ENCODE assay signal across 40 mouse cellular contexts in the genomic region with DNA sequence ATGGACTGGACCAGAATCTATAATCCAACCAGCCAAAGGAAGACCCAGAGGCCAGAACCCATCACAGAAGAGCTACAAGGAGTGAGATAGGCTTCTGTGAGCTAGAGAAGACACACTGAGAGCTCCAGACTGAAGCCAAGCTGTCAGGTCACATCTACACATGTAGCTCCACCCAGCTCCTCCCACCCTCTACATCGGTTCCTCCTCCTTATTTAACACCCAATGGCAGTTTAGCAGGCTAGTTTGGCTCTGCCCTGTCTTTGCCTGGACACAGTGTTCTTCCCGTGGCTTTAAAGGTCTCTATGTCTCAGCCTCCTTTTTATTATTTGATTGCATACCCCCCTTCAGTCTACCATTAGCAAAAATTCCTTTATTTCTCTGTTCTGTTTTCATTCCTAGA. TPM values are rescaled to one million over a fixed set of nuclear protein-coding genes. Genes with fewer than 3 reads are reported as not detected.
DNase-seq lines count a peak whose midpoint lies in the region; ATAC-seq lines count a peak whose summit lies in the region.
"Had no signal": no experiment of that assay in that cellular context is flagged by ENCODE, and none has a peak within 500 bp of the region (broad histone marks: within the 10 kb centered on the region; RNA-seq: fewer than 3 reads in every experiment).

No protein-coding gene starts in this region.

- H3K27ac ChIP-seq in midbrain, embryonic 16.5 days (ENCODE audit: low read length), result no peak overlapping the region
- H3K27ac ChIP-seq: embryonic facial prominence, embryonic 10.5 days; embryonic facial prominence, embryonic 15.5 days; forebrain, embryonic 15.5 days; gastrocnemius, adult 2 months; hindbrain, embryonic 10.5 days; hindbrain, embryonic 15.5 days; lung, embryonic 15.5 days; midbrain, embryonic 12.5 days; neural tube, embryonic 15.5 days; stomach, embryonic 15.5 days had no signal

- no peaks in the 10 kb centered on the region for H3K27me3 ChIP-seq in midbrain, embryonic 16.5 days (ENCODE audit: control insufficient read depth, insufficient read depth, low read depth, low read length)
- H3K27me3 ChIP-seq: embryonic facial prominence, embryonic 15.5 days; forebrain, embryonic 15.5 days; hindbrain, embryonic 15.5 days; lung, embryonic 15.5 days; midbrain, embryonic 12.5 days; neural tube, embryonic 15.5 days; stomach, embryonic 15.5 days had no signal

- ATAC-seq in granulocyte monocyte progenitor cell, adult 5-6 weeks (replicated peaks; ENCODE audit: poor library complexity, severe bottlenecking), result peak; percentile 58
- 0 out of 2 replicates have a peak, but pooled peaks have one; percentile 27 for ATAC-seq in monocyte, adult 5-6 weeks (replicated peaks; ENCODE audit: insufficient number of reproducible peaks, low FRiP score, low TSS enrichment, poor library complexity, severe bottlenecking)
- ATAC-seq in midbrain, embryonic 16.5 days, result no peak
- ATAC-seq: forebrain, embryonic 15.5 days; inflammation-experienced regulatory T-cells, adult 6 months had no signal

- 27% methylated on average over 2 of the region's 2 CpGs for WGBS in midbrain, embryonic 16.5 days

- H3K9me3 ChIP-seq in midbrain, embryonic 16.5 days (replicated peaks; ENCODE audit: control insufficient read depth, low read length, poor library complexity, severe bottlenecking), result no peaks in the 10 kb centered on the region
- H3K9me3 ChIP-seq: embryonic facial prominence, embryonic 10.5 days; embryonic facial prominence, embryonic 15.5 days; forebrain, embryonic 15.5 days; G1E; hindbrain, embryonic 10.5 days; hindbrain, embryonic 15.5 days; lung, embryonic 15.5 days; midbrain, embryonic 12.5 days; neural tube, embryonic 15.5 days; stomach, embryonic 15.5 days had no signal

- no peak overlapping the region for H3K4me3 ChIP-seq in midbrain, embryonic 16.5 days (ENCODE audit: low read depth, low read length)
- H3K4me3 ChIP-seq: embryonic facial prominence, embryonic 10.5 days; embryonic facial prominence, embryonic 15.5 days; forebrain, embryonic 15.5 days; gastrocnemius, adult 2 months; hindbrain, embryonic 10.5 days; hindbrain, embryonic 15.5 days; lung, embryonic 15.5 days; midbrain, embryonic 12.5 days; neural tube, embryonic 15.5 days; stomach, embryonic 15.5 days had no signal

- no peaks in the 10 kb centered on the region for H3K4me1 ChIP-seq in midbrain, embryonic 16.5 days (ENCODE audit: control insufficient read depth, insufficient read depth, low read length)
- H3K4me1 ChIP-seq: embryonic facial prominence, embryonic 15.5 days; forebrain, embryonic 15.5 days; hindbrain, embryonic 10.5 days; hindbrain, embryonic 15.5 days; midbrain, embryonic 12.5 days; neural tube, embryonic 15.5 days had no signal

- H3K4me2 ChIP-seq in midbrain, embryonic 16.5 days (ENCODE audit: low read length), result no peak overlapping the region
- H3K4me2 ChIP-seq: embryonic facial prominence, embryonic 15.5 days; forebrain, embryonic 15.5 days; hindbrain, embryonic 15.5 days; liver, embryonic 11.5 days; lung, embryonic 15.5 days; midbrain, embryonic 12.5 days; neural tube, embryonic 15.5 days; stomach, embryonic 15.5 days had no signal

- DNase-seq in A20 (ENCODE audit: low read depth, low spot score) (peak; percentile 39), MEL-GATA-1-ER (ENCODE audit: extremely low read depth, low read depth) (peak; percentile 22)
- no peak for DNase-seq in yolk sac, embryonic 10.5 days (ENCODE audit: low spot score)
- no peak for DNase-seq in ovary, postnatal 14 days (ENCODE audit: low spot score)
- DNase-seq: adrenal gland, adult 2 months; adrenal gland, postnatal 36 days; cerebellum, adult 2 months; cerebellum, postnatal 25 days; gastrocnemius, adult 2 months; heart, postnatal 14 days; kidney, adult 11 months; kidney, postnatal 14 days; layer of hippocampus, adult 9-11 months; lung, postnatal 4 days; right cerebral cortex, postnatal 25 days; thymus, postnatal 25 days had no signal

- H3K36me3 ChIP-seq in midbrain, embryonic 16.5 days (ENCODE audit: control insufficient read depth, insufficient read depth, low read length), result no peaks in the 10 kb centered on the region
- H3K36me3 ChIP-seq: embryonic facial prominence, embryonic 10.5 days; embryonic facial prominence, embryonic 15.5 days; forebrain, embryonic 15.5 days; G1E; hindbrain, embryonic 10.5 days; hindbrain, embryonic 15.5 days; lung, embryonic 15.5 days; midbrain, embryonic 12.5 days; neural tube, embryonic 15.5 days; stomach, embryonic 15.5 days had no signal

- H3K9ac ChIP-seq in midbrain, embryonic 16.5 days (ENCODE audit: low read depth, low read length), result no peak overlapping the region
- H3K9ac ChIP-seq: embryonic facial prominence, embryonic 15.5 days; forebrain, embryonic 15.5 days; hindbrain, embryonic 15.5 days; lung, embryonic 15.5 days; midbrain, embryonic 12.5 days; neural tube, embryonic 15.5 days; stomach, embryonic 15.5 days had no signal

RNA-seq across cellular contexts. Expression of a gene that starts 16.2 kb away (rescaled TPM):
- total RNA-seq in granulocyte monocyte progenitor cell, adult 5-6 weeks (2014; fragmentation: Nextera tagmentation), result not detected in 2 replicates
- total RNA-seq in granulocyte monocyte progenitor cell, adult 5-6 weeks (2017), result not detected in 2 replicates
- total RNA-seq in monocyte, adult 5-6 weeks (2017), result not detected in 3 replicates
- not detected in 2 replicates for polyA plus RNA-seq in midbrain, embryonic 16.5 days (2015; fragmentation: Nextera tagmentation; extraction: Ambion mirVana)
- total RNA-seq: adrenal gland, adult 2 months; adrenal gland, postnatal 36 days; gastrocnemius, adult 2 months; gastrocnemius, postnatal 4 days; heart, postnatal 14 days; left cerebral cortex, postnatal 10 days had no signal
- polyA plus RNA-seq: adrenal gland, adult 2 months; brain, embryonic 14.5 days; C2C12; cerebellum, adult 2 months; embryonic facial prominence, embryonic 10.5 days; embryonic facial prominence, embryonic 15.5 days; forebrain, embryonic 15.5 days; frontal cortex, adult 2 months; G1E; heart, embryonic 14.5 days; hindbrain, embryonic 10.5 days; hindbrain, embryonic 15.5 days; inflammation-experienced regulatory T-cells, adult 6 months; kidney, embryonic 14.5 days; limb, embryonic 11.5 days; liver, embryonic 11.5 days; liver, embryonic 16.5 days; lung, embryonic 15.5 days; midbrain, embryonic 12.5 days; neural tube, embryonic 15.5 days; stomach, embryonic 15.5 days had no signal

Comparison
In these comparisons a context has a peak if more than half of its experiments do, and no peak if none do; other contexts are left out.
1. DNase-seq: peak in A20 (single experiment) and MEL-GATA-1-ER (single experiment); none in yolk sac, embryonic 10.5 days (single experiment) and ovary, postnatal 14 days (single experiment).